Mouse (Mus musculus): ENCODE data around the gene Tead2. TPM values are rescaled to one million over a fixed set of nuclear protein-coding genes. Genes with fewer than 3 reads are reported as not detected.
A peak's percentile ranks its signal among the peaks of the same experiment; 100 is the strongest.

Tead2 gene
- polyA plus RNA-seq, 1 experiment: 147 TPM

GRCm38 (mm10) chr7:45183672-45184071, 31.9 kb upstream of the Tead2 start:
- no peak overlapping the region for H3K4me3 ChIP-seq (ENCODE audit: low read depth, low read length)
- H3K36me3 ChIP-seq (ENCODE audit: control insufficient read depth, insufficient read depth, low read length, poor library complexity, severe bottlenecking): no peaks in the 10 kb centered on the region
- no peak overlapping the region for H3K9ac ChIP-seq (ENCODE audit: low read depth, poor library complexity, severe bottlenecking)
- H3K27ac ChIP-seq (ENCODE audit: insufficient read depth, low read length): no peak overlapping the region
- H3K27me3 ChIP-seq (ENCODE audit: control insufficient read depth, insufficient read depth, low read length, poor library complexity, severe bottlenecking): no peaks in the 10 kb centered on the region
- TF ChIP-seq EP300 (IDR thresholded peaks at IDR 0.05; ENCODE audit: insufficient read depth, low read depth, low read length) (no peak), POLR2A (IDR thresholded peaks at IDR 0.05; ENCODE audit: insufficient read depth, low read length) (no peak), CTCF (IDR thresholded peaks at IDR 0.05; ENCODE audit: low read depth, low read length) (no peak)
- no peaks in the 10 kb centered on the region for H3K4me1 ChIP-seq (ENCODE audit: control insufficient read depth, insufficient read depth, low read length)
- no peaks in the 10 kb centered on the region for H3K9me3 ChIP-seq (replicated peaks; ENCODE audit: control insufficient read depth, insufficient read depth, low read length, poor library complexity, severe bottlenecking)

- Histone ChIP-seq H3K9me3 (replicated peaks; ENCODE audit: control insufficient read depth, insufficient read depth, low read length, poor library complexity, severe bottlenecking) (no peaks in the 10 kb centered on the region), H3K4me1 (ENCODE audit: control insufficient read depth, insufficient read depth, low read length) (no peaks in the 10 kb centered on the region), H3K27ac (ENCODE audit: insufficient read depth, low read length) (no peak overlapping the region), H3K4me3 (ENCODE audit: low read depth, low read length) (no peak overlapping the region), H3K27me3 (ENCODE audit: control insufficient read depth, insufficient read depth, low read length, poor library complexity, severe bottlenecking) (no peaks in the 10 kb centered on the region), H3K9ac (ENCODE audit: low read depth, poor library complexity, severe bottlenecking) (no peak overlapping the region), H3K36me3 (ENCODE audit: control insufficient read depth, insufficient read depth, low read length, poor library complexity, severe bottlenecking) (no peaks in the 10 kb centered on the region)
- TF ChIP-seq POLR2A (IDR thresholded peaks at IDR 0.05; ENCODE audit: insufficient read depth, low read length): no peak
- no peak for TF ChIP-seq CTCF (IDR thresholded peaks at IDR 0.05; ENCODE audit: low read depth, low read length)
- no peak for TF ChIP-seq EP300 (IDR thresholded peaks at IDR 0.05; ENCODE audit: insufficient read depth, low read depth, low read length)
These were observed 29.6 kb upstream of the Tead2 start for GRCm38 (mm10) chr7:45185921-45186320.

GRCm38 (mm10) chr7:45189600-45189999, 26.0 kb upstream of the Tead2 start:
- H3K4me3 ChIP-seq (ENCODE audit: low read depth, low read length): peak overlapping the region; percentile 14
- TF ChIP-seq POLR2A (IDR thresholded peaks at IDR 0.05; ENCODE audit: insufficient read depth, low read length) (no peak), EP300 (IDR thresholded peaks at IDR 0.05; ENCODE audit: insufficient read depth, low read depth, low read length) (no peak), CTCF (IDR thresholded peaks at IDR 0.05; ENCODE audit: low read depth, low read length) (no peak)
- H3K9ac ChIP-seq (ENCODE audit: low read depth, poor library complexity, severe bottlenecking): no peak overlapping the region
- H3K27ac ChIP-seq (ENCODE audit: insufficient read depth, low read length): no peak overlapping the region
- H3K9me3 ChIP-seq (replicated peaks; ENCODE audit: control insufficient read depth, insufficient read depth, low read length, poor library complexity, severe bottlenecking): no peaks in the 10 kb centered on the region
- no peaks in the 10 kb centered on the region for H3K4me1 ChIP-seq (ENCODE audit: control insufficient read depth, insufficient read depth, low read length)
- no peaks in the 10 kb centered on the region for H3K36me3 ChIP-seq (ENCODE audit: control insufficient read depth, insufficient read depth, low read length, poor library complexity, severe bottlenecking)
- H3K27me3 ChIP-seq (ENCODE audit: control insufficient read depth, insufficient read depth, low read length, poor library complexity, severe bottlenecking): no peaks in the 10 kb centered on the region

GRCm38 (mm10) chr7:45190186-45190585, 25.4 kb upstream of the Tead2 start:
- H3K4me3 ChIP-seq (ENCODE audit: low read depth, low read length): no peak overlapping the region

GRCm38 (mm10) chr7:45191161-45191560, 24.4 kb upstream of the Tead2 start:
- Histone ChIP-seq H3K4me3 (ENCODE audit: low read depth, low read length) (no peak overlapping the region), H3K9me3 (replicated peaks; ENCODE audit: control insufficient read depth, insufficient read depth, low read length, poor library complexity, severe bottlenecking) (no peaks in the 10 kb centered on the region), H3K9ac (ENCODE audit: low read depth, poor library complexity, severe bottlenecking) (no peak overlapping the region), H3K27ac (ENCODE audit: insufficient read depth, low read length) (no peak overlapping the region), H3K36me3 (ENCODE audit: control insufficient read depth, insufficient read depth, low read length, poor library complexity, severe bottlenecking) (no peaks in the 10 kb centered on the region), H3K4me1 (ENCODE audit: control insufficient read depth, insufficient read depth, low read length) (no peaks in the 10 kb centered on the region), H3K27me3 (ENCODE audit: control insufficient read depth, insufficient read depth, low read length, poor library complexity, severe bottlenecking) (no peaks in the 10 kb centered on the region)
- TF ChIP-seq POLR2A (IDR thresholded peaks at IDR 0.05; ENCODE audit: insufficient read depth, low read length) (no peak), CTCF (IDR thresholded peaks at IDR 0.05; ENCODE audit: low read depth, low read length) (no peak), EP300 (IDR thresholded peaks at IDR 0.05; ENCODE audit: insufficient read depth, low read depth, low read length) (no peak)

More at GRCm38 (mm10) chr7:45190186-45190585, 25.4 kb upstream of the Tead2 start:
- Histone ChIP-seq H3K27me3 (ENCODE audit: control insufficient read depth, insufficient read depth, low read length, poor library complexity, severe bottlenecking) (no peaks in the 10 kb centered on the region), H3K36me3 (ENCODE audit: control insufficient read depth, insufficient read depth, low read length, poor library complexity, severe bottlenecking) (no peaks in the 10 kb centered on the region), H3K9ac (ENCODE audit: low read depth, poor library complexity, severe bottlenecking) (no peak overlapping the region), H3K9me3 (replicated peaks; ENCODE audit: control insufficient read depth, insufficient read depth, low read length, poor library complexity, severe bottlenecking) (no peaks in the 10 kb centered on the region), H3K4me1 (ENCODE audit: control insufficient read depth, insufficient read depth, low read length) (no peaks in the 10 kb centered on the region), H3K27ac (ENCODE audit: insufficient read depth, low read length) (no peak overlapping the region)
- TF ChIP-seq CTCF (IDR thresholded peaks at IDR 0.05; ENCODE audit: low read depth, low read length): no peak
- no peak for TF ChIP-seq EP300 (IDR thresholded peaks at IDR 0.05; ENCODE audit: insufficient read depth, low read depth, low read length)
- TF ChIP-seq POLR2A (IDR thresholded peaks at IDR 0.05; ENCODE audit: insufficient read depth, low read length): no peak

GRCm38 (mm10) chr7:45191803-45192363, 23.7 kb upstream of the Tead2 start:
- Histone ChIP-seq H3K27ac (ENCODE audit: insufficient read depth, low read length) (no peak overlapping the region), H3K9me3 (replicated peaks; ENCODE audit: control insufficient read depth, insufficient read depth, low read length, poor library complexity, severe bottlenecking) (no peaks in the 10 kb centered on the region), H3K4me1 (ENCODE audit: control insufficient read depth, insufficient read depth, low read length) (no peaks in the 10 kb centered on the region), H3K27me3 (ENCODE audit: control insufficient read depth, insufficient read depth, low read length, poor library complexity, severe bottlenecking) (no peaks in the 10 kb centered on the region), H3K36me3 (ENCODE audit: control insufficient read depth, insufficient read depth, low read length, poor library complexity, severe bottlenecking) (no peaks in the 10 kb centered on the region), H3K4me3 (ENCODE audit: low read depth, low read length) (no peak overlapping the region), H3K9ac (ENCODE audit: low read depth, poor library complexity, severe bottlenecking) (no peak overlapping the region)
- TF ChIP-seq POLR2A (IDR thresholded peaks at IDR 0.05; ENCODE audit: insufficient read depth, low read length) (no peak), CTCF (IDR thresholded peaks at IDR 0.05; ENCODE audit: low read depth, low read length) (no peak), EP300 (IDR thresholded peaks at IDR 0.05; ENCODE audit: insufficient read depth, low read depth, low read length) (no peak)
